Mouse (Mus musculus): ENCODE data around the gene Ktn1.

Ktn1 gene

GRCm38 (mm10) chr14:47756411-47757065 lies 108.3 kb downstream of the Ktn1 start:
- DNase-seq: no peak

- DNase-seq: no peak
Measured at GRCm38 (mm10) chr14:47765192-47765591, 116.9 kb downstream of the Ktn1 start.

GRCm38 (mm10) chr14:47765796-47766195 lies 117.5 kb downstream of the Ktn1 start:
- no peak for DNase-seq

- DNase-seq: no peak
Measured at GRCm38 (mm10) chr14:47766373-47766772, 118.1 kb downstream of the Ktn1 start.

- DNase-seq: no peak
Measured at GRCm38 (mm10) chr14:47771496-47771895, 123.2 kb downstream of the Ktn1 start.

GRCm38 (mm10) chr14:47775543-47775942 lies 127.3 kb downstream of the Ktn1 start:
- DNase-seq: no peak

- DNase-seq: no peak
Measured at GRCm38 (mm10) chr14:47776260-47777035, 128.2 kb downstream of the Ktn1 start.

GRCm38 (mm10) chr14:47786112-47786511 lies 137.9 kb downstream of the Ktn1 start:
- no peak for DNase-seq
